Mouse (Mus musculus): ENCODE data around the gene Fubp1.

DNA sequence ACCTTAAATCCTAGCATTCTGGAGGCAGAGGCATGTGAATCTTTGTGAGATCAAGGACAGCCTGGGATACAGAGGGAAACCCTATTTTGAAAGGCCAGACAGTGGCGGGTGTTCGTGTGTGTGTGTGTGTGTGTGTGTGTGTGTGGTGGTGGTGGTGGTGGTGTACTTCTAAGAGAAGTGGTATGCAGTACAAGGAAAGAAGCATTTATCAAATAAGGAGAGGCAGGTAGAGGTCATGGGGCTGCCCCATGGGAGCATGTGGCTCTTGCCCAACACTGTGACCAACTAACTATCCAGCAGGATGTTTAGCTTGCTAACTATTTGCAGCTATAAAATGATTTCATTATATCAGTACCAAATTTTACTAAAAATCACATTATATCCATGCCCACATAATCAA lies 8.6 kb upstream of the Fubp1 start:
- TF ChIP-seq POLR2A (IDR thresholded peaks at IDR 0.05; ENCODE audit: insufficient read depth, low read depth, low read length) (no peak), CTCF (IDR thresholded peaks at IDR 0.05; ENCODE audit: insufficient read depth, low read depth, low read length) (no peak)

Data from olfactory bulb, adult 2 months (tissue).